In genomic region chr8:85554391-85555180, GRCm38 (mm10) we compare ENCODE assay signal across 8 mouse cellular contexts. TPM values are rescaled to one million over a fixed set of nuclear protein-coding genes. Genes with fewer than 3 reads are reported as not detected.
DNase-seq lines count a peak whose midpoint lies in the region.

No protein-coding gene starts in this region.

- DNase-seq in adrenal gland, postnatal 36 days: peak; percentile 8 to 22
- DNase-seq in adrenal gland, postnatal 25 days: no peak
- peak; percentile 67 for DNase-seq in A20 (ENCODE audit: low read depth, low spot score)
- peak; percentile 6 to 28 for DNase-seq in cerebellum, adult 18-20 months
- DNase-seq in forelimb bud, embryonic 11.5 days (ENCODE audit: low read depth, low spot score): peak; percentile 29
- DNase-seq in kidney, postnatal 10 days: peak; percentile 14
- peak; percentile 7 for DNase-seq in lung, postnatal 14 days
- peak; percentile 76 for DNase-seq in retina, postnatal 1 day

RNA-seq across cellular contexts. Expression of gene Dnaja2, which starts 0.6 kb away (rescaled TPM):
- 100 to 1,000 TPM; 174 to 175 TPM for total RNA-seq in adrenal gland, postnatal 36 days (2021)
- 140 and 166 TPM in 2 replicates for total RNA-seq in adrenal gland, postnatal 25 days (2021)
